Mouse (Mus musculus) ES-Bruce4 (cell line): ENCODE data around the gene Smoc1.

ENCODE experiments used
- CTCF ChIP-seq: IDR thresholded peaks from one replicate; pipeline ENCODE4 v1.8.1; 2011; ENCODE audit warnings: low read depth, low read length
- EP300 ChIP-seq: IDR thresholded peaks from 2 replicates; pipeline ENCODE4 v1.6.1; 2011; ENCODE audit warnings: low read depth, low read length; ENCODE audit not compliant: insufficient read depth

- no peak for TF ChIP-seq EP300
- peak; percentile 49 for TF ChIP-seq CTCF
These were observed 143.5 kb downstream of the Smoc1 start for GRCm38 (mm10) chr12:81170076-81170475.
